Mouse (Mus musculus) kidney, postnatal 10 days (tissue): Measurements from ENCODE around the gene Map3k15.

Source experiments
- DNase-seq: peaks from one replicate; pipeline ENCODE4 v3.0.0; 2021; ENCODE audit warnings: mixed read lengths

Map3k15 gene

DNA sequence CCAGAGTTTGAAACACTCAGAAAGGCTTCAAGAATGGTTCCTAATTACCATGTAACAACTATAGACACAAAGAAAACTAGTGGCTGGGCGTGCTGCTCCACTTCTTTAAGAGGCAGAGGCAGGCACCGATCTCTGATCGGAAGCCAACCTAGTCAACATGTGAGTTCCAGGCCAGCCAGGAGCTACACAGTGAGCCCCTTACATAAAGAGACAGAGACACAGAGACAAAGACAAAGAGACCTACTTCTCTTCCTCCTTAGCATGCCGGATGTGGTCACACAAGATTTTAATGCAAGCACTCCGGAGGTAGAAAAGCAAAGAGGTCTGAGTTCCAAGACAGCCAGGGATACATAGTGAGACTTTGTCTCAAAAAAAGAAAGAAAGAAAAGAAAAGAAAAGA is 147.9 kb downstream of the Map3k15 start:
- DNase-seq = no peak

DNA sequence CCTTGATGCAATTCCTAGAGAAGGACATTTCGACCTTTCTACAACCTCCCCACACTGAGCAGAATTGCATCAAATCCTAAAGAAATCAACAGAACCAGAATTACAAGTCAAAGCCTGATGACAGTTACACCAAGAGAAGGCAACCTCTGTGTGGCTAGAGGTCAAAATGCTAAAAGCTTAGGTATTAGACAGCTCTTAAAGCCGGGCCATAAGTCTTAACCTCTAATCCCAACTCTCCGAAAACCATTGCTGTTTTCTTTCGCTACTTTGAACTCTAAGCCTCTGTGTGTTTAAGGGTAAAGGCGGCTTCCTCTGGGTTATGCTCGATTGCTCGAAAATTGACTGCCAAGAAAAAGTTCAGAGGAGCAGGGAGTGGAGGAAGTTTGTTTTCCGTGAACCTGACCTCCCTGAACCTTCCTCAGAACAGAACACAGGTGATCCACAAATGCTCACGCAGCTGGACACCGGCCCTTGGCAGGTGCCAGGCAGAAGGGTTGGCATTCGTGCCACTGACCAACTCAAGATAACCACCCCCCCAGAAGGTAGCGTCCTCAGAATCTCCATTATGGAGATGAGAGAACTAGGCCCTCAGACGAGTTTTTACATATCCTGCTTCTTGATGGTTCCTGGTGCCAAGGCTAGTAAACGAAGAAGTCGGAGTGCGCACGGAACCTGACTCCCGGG is 149.1 kb downstream of the Map3k15 start:
- DNase-seq = no peak

- peak; percentile 92 for DNase-seq
Observed at GRCm38 (mm10) chrX:160137861-160138717, 149.9 kb downstream of the Map3k15 start, which contains the start of gene Pdha1. Gene Pdha1 (minus strand): TSS chrX:160138413.

DNA sequence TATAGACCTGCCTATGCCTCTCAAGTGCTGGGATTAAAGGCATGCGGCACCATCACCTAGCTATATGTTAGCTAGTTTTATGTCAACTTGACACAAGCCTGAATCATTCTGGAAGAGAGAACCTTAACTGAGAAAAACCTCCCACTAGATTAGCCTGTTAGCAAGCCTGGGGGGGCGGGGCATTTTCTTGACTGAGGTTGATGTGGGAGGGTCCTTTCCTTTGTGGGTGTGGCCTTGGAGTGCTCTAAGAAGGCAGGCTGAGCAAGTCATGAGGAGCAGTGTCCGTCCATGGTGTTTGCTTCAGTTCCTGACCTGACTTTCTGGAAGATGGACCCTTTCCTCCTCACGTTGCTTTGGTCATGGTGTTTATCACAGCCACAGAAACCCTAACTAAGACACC is 158.6 kb downstream of the Map3k15 start:
- DNase-seq = no peak

GRCm38 (mm10) chrX:160147406-160147805 is 159.2 kb downstream of the Map3k15 start:
- no peak for DNase-seq

- DNase-seq = no peak
Observed at GRCm38 (mm10) chrX:160148859-160149258, 160.6 kb downstream of the Map3k15 start.

GRCm38 (mm10) chrX:160153147-160153815 is 165.0 kb downstream of the Map3k15 start:
- DNase-seq = peak; percentile 29

GRCm38 (mm10) chrX:160164259-160164658 is 176.0 kb downstream of the Map3k15 start:
- no peak for DNase-seq

- DNase-seq = no peak
Observed at GRCm38 (mm10) chrX:160166246-160166985, 178.2 kb downstream of the Map3k15 start.

DNA sequence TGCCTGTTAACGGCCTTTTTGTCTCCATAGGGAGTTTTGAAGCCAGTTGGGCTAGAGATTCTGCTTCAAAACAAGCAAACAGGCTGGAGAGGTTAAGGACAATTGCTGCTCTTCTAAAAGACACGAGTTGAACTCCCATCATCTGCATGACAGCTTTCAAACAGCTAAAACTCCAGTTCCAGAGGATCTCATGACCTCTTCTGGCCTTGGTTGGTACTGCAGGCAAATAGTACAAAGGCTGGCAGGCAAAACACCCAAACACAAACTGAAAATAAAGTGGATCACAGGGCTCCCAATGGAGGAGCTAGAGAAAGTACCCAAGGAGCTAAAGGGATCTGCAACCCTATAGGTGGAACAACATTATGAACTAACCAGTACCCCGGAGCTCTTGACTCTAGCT is 181.9 kb downstream of the Map3k15 start:
- peak; percentile 74 for DNase-seq
